Mouse (Mus musculus): ENCODE data around the gene Rplp1. TPM values are rescaled to one million over a fixed set of nuclear protein-coding genes. Genes with fewer than 3 reads are reported as not detected.

Rplp1 gene
- polyA plus RNA-seq, 1 experiment from 2014 or later = 834 TPM

DNA sequence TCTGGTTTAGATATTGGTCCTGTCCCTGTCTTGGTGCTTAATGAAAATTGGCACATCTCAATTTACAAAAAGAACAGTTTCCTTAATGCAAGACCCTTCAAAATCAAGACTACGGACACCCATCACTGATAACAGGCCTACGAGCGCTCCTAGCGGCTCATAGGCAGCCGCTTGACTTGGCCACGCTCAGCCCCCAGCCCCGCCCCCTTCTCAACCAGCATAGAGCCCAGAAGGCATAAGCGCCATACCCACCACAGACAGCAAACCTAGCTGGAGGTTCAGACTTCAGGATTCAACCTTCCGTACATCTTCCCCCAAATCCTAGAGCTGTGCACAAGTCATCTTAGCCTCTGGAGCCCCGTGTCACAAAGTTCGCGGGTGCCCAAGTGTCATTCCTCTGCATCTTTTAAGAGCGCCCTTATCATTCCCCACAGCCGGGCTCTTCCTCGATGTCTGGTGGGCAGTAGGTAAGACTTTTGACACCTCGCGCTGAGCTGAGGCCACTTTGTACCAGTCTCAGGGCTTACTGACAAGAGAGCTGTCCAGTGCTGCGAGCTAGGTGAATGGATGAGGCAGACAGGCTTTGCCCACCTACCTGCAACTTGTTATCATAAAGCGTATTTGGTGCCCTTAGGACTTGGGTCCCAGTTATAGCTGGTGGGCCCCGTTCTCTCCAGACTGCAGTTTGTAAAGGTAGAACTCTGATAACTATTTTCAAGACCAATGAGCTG, 3.7 kb downstream of the Rplp1 start:
- ATAC-seq (replicated peaks; ENCODE audit: insufficient number of reproducible peaks, insufficient read depth, low FRiP score, low read depth) = no peak
- Histone ChIP-seq H3K4me1 (replicated peaks) (peaks cover 19% of the 10 kb centered on the region), H3K36me3 (peaks cover 15% of the 10 kb centered on the region), H3K27ac (no peak overlapping the region), H3K9ac (no peak overlapping the region), H3K9me3 (replicated peaks) (no peaks in the 10 kb centered on the region), H3K27me3 (no peaks in the 10 kb centered on the region), H3K4me3 (no peak overlapping the region), H3K4me2 (no peak overlapping the region)
- WGBS = 28% methylated on average over 20 of the region's 20 CpGs

DNA sequence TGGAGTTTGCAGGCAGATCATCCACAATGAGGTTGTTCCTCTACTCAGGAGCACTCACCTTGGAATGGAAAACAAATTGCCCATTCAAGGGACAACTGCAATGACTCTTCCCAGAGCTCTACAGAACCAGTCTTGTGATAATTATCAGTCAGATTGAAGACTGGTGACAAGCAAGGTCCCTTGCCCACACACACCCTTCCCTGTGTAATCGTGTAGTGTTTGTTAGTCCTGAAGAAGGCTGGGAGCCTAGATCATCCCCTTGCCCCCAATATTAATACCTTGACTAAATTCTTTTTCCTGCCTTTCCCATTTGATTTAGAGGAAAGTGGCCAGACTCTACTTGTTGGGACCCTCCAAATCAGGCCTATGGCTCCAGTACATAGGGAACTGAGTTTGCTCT, 4.7 kb downstream of the Rplp1 start:
- Histone ChIP-seq H3K9ac (no peak overlapping the region), H3K9me3 (replicated peaks) (no peaks in the 10 kb centered on the region), H3K4me1 (replicated peaks) (peaks cover 17% of the 10 kb centered on the region), H3K4me2 (no peak overlapping the region), H3K36me3 (peaks cover 15% of the 10 kb centered on the region), H3K27ac (no peak overlapping the region), H3K27me3 (no peaks in the 10 kb centered on the region), H3K4me3 (no peak overlapping the region)
- WGBS = 75% methylated on average over 1 of the region's 1 CpGs
- no peak for ATAC-seq (replicated peaks; ENCODE audit: insufficient number of reproducible peaks, insufficient read depth, low FRiP score, low read depth)

DNA sequence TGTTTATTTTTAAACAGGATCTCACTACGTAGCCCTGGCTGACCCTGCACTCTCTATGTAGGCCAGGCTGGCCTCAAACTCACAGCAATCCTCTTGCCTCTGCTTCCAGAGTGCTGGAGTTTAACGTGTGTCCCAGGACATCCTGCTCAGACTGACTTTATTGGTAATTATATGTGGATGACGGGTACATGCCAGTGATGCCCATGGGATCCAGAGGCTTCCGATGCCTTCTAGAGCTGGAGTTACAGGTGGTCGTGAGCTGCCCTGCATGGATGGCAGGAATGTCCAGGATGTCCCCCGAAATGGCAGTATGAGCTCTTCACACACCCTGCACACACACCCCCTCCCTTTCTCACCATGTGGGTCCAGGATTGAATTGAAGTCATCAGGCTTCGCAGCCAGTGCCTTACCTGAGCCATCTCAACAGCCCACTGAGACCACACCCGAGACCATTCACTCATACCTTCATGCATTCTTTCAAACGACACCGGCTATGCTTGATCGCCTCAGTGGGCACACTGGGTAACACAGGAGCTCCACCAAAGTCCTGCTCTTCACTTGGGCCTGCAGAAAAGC, 5.4 kb downstream of the Rplp1 start:
- peaks cover 17% of the 10 kb centered on the region for H3K4me1 ChIP-seq (replicated peaks)
- H3K9ac ChIP-seq = no peak overlapping the region
- WGBS = 87% methylated on average over 11 of the region's 11 CpGs
- H3K4me3 ChIP-seq = no peak overlapping the region
- no peak overlapping the region for H3K27ac ChIP-seq
- H3K9me3 ChIP-seq (replicated peaks) = no peaks in the 10 kb centered on the region
- H3K4me2 ChIP-seq = no peak overlapping the region
- ATAC-seq (replicated peaks; ENCODE audit: insufficient number of reproducible peaks, insufficient read depth, low FRiP score, low read depth) = no peak
- H3K36me3 ChIP-seq = peaks cover 15% of the 10 kb centered on the region
- no peaks in the 10 kb centered on the region for H3K27me3 ChIP-seq

DNA sequence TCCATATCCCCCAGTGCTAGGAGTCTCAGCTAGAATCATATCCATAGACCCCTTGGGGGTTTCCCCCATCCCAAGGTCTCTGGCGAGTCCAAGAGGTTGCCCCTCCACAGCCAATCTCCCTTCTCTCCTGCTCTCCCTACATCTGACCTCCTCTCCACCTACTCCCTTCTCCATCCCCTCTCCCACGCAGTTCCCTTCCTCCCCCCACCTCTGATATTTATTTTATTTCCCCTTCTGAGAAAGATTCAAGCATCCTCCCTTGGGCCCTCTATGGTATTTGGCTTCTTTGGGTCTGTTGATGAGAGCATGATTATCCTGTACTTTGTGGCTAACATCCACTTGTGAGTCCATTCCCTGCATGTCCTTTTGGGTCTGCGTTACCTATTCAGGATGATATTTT, 6.0 kb downstream of the Rplp1 start:
- no peak overlapping the region for H3K27ac ChIP-seq
- peaks cover 15% of the 10 kb centered on the region for H3K36me3 ChIP-seq
- H3K4me3 ChIP-seq = no peak overlapping the region
- no peak overlapping the region for H3K9ac ChIP-seq
- 55% methylated on average over 3 of the region's 3 CpGs for WGBS
- H3K4me1 ChIP-seq (replicated peaks) = peaks cover 13% of the 10 kb centered on the region
- H3K4me2 ChIP-seq = no peak overlapping the region
- ATAC-seq (replicated peaks; ENCODE audit: insufficient number of reproducible peaks, insufficient read depth, low FRiP score, low read depth) = no peak
- no peaks in the 10 kb centered on the region for H3K9me3 ChIP-seq (replicated peaks)
- H3K27me3 ChIP-seq = 0 out of 2 replicates have a peak, but pooled peaks cover 5% of the 10 kb centered on the region

DNA sequence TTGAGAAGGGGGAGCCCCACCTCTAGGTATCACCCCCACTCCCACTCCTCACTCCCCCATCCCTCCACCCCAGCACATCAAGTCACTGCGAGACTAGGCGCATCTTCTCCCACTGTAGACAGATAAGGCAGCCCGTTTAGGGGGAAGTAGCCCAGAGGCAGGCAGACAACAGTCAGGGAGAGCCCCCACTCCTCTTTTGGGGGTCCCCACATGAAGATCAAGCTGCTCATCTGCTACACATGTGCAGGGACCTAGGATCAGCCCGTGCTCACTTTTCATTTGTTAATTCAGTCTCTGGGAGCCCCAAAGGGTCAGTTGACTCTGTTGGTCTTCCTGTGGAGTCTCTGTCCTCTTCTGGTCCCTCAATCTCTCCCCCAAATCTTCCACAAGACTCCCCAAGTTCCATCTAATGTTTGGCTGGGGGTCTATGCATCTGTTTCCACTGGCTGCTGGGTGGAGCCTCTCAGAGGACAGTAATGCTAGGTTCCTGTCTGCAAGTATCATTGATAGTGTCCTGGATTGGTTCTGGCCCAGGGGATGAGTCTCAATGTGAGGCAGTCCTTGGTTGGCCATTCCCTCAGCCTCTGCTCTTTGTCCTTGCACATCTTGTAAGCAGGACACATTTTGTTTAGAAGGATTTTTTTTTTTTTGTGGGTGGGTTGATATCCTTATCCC, 6.6 kb downstream of the Rplp1 start:
- Histone ChIP-seq H3K4me3 (no peak overlapping the region), H3K27ac (no peak overlapping the region), H3K36me3 (peaks cover 12% of the 10 kb centered on the region), H3K4me2 (no peak overlapping the region), H3K4me1 (replicated peaks) (peaks cover 7% of the 10 kb centered on the region), H3K9me3 (replicated peaks) (no peaks in the 10 kb centered on the region), H3K27me3 (peaks cover 8% of the 10 kb centered on the region), H3K9ac (no peak overlapping the region)
- ATAC-seq (replicated peaks; ENCODE audit: insufficient number of reproducible peaks, insufficient read depth, low FRiP score, low read depth) = no peak
- WGBS = 61% methylated on average over 4 of the region's 4 CpGs

DNA sequence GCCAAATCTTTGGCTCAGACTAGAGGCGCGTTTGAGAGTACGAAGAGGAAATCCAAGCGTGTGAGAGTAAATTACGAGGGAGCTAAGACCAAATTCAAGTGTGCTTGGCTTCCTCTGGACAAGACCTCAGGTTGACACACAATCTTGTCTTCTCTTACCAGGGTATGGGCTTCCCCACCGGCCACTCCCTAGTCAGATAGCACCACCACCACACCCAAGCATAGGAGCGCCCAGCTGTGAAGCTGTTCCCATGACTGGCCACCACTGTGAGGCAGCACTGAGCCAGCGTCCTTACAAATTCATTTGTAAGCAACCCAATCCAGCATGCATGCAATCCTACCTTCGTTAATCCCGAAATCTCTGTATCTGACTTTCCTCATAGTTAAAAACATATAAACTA, 7.4 kb downstream of the Rplp1 start:
- peaks cover 16% of the 10 kb centered on the region for H3K27me3 ChIP-seq
- H3K4me1 ChIP-seq (replicated peaks) = no peaks in the 10 kb centered on the region
- H3K4me3 ChIP-seq = no peak overlapping the region
- WGBS = 63% methylated on average over 10 of the region's 10 CpGs
- H3K9ac ChIP-seq = no peak overlapping the region
- H3K27ac ChIP-seq = no peak overlapping the region
- no peak for ATAC-seq (replicated peaks; ENCODE audit: insufficient number of reproducible peaks, insufficient read depth, low FRiP score, low read depth)
- H3K36me3 ChIP-seq = peaks cover 4% of the 10 kb centered on the region
- H3K9me3 ChIP-seq (replicated peaks) = no peaks in the 10 kb centered on the region
- no peak overlapping the region for H3K4me2 ChIP-seq

DNA sequence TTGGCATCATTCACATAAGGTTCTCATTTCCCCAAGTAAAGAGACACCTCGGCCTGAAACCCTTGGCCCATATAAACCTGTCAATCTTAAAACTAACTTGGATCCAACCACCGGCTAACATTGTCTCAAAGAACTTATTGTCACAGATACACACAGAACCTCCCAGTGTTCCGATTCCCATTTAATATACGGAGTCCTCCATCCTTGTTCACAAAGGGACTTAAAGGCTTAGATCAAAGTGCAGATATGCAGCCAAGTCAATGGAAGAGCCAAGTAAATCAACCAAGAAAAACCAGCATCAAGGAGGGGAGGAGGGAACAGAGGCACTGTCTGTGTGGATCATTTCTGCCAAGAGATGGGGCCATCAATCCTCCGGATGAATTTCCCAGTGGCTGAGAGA, 8.8 kb downstream of the Rplp1 start:
- no peaks in the 10 kb centered on the region for H3K4me1 ChIP-seq (replicated peaks)
- H3K27ac ChIP-seq = no peak overlapping the region
- no peaks in the 10 kb centered on the region for H3K36me3 ChIP-seq
- no peak overlapping the region for H3K9ac ChIP-seq
- H3K27me3 ChIP-seq = peaks cover 23% of the 10 kb centered on the region
- WGBS = 78% methylated on average over 5 of the region's 5 CpGs
- H3K9me3 ChIP-seq (replicated peaks) = no peaks in the 10 kb centered on the region
- no peak for ATAC-seq (replicated peaks; ENCODE audit: insufficient number of reproducible peaks, insufficient read depth, low FRiP score, low read depth)
- no peak overlapping the region for H3K4me3 ChIP-seq
- no peak overlapping the region for H3K4me2 ChIP-seq

DNA sequence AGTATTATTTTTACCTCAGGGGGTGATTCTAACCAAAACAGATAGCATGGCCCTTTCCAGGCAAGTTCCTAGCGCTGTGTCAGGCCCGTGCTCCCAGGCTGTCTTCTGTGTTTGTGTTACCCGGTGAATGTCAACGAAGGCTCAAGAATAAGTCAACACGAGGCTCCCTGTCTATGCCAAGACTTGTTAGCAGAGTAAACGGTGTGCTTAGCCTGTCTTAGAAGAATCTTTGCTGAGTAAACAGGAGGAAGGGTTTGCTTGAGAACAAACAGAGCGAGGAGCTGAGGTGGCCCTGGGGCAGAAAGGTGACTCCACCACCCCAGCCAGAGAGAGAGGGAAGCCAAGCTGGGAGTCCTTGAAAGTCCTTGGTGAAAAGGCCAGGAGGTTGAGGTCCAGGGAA, 10.1 kb downstream of the Rplp1 start:
- no peaks in the 10 kb centered on the region for H3K9me3 ChIP-seq (replicated peaks)
- no peaks in the 10 kb centered on the region for H3K36me3 ChIP-seq
- H3K27ac ChIP-seq = no peak overlapping the region
- 32% methylated on average over 7 of the region's 7 CpGs for WGBS
- no peaks in the 10 kb centered on the region; the same call in 1 of the 2 replicates for H3K4me1 ChIP-seq (replicated peaks)
- no peak for ATAC-seq (replicated peaks; ENCODE audit: insufficient number of reproducible peaks, insufficient read depth, low FRiP score, low read depth)
- H3K9ac ChIP-seq = no peak overlapping the region
- H3K27me3 ChIP-seq = peaks cover 34% of the 10 kb centered on the region
- H3K4me2 ChIP-seq = no peak overlapping the region
- H3K4me3 ChIP-seq = no peak overlapping the region

DNA sequence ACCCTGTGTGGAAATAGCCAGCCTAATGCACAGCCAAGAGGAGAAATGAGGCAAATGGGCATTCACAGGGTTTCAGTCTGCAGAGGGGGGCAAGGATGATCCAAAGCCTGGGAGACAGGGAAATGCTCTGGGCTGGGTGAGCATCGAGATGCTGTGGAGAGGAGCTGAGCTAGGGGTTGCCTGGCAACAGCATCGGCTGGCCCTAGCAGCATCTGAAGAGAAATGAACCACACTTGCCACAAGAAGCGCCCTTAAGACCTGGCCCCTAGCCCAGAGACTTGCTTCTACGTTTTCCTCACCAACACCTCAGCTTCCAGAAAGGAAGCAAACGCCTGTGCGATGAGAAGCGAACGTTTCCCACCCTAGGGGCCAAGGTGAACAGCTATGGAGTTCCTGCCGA, 11.9 kb downstream of the Rplp1 start:
- 58% methylated on average over 9 of the region's 9 CpGs for WGBS
- H3K9me3 ChIP-seq (replicated peaks) = no peaks in the 10 kb centered on the region
- ATAC-seq (replicated peaks; ENCODE audit: insufficient number of reproducible peaks, insufficient read depth, low FRiP score, low read depth) = no peak
- H3K36me3 ChIP-seq = no peaks in the 10 kb centered on the region
- peaks cover 46% of the 10 kb centered on the region for H3K27me3 ChIP-seq
- no peak overlapping the region for H3K9ac ChIP-seq
- no peak overlapping the region for H3K4me3 ChIP-seq
- H3K4me2 ChIP-seq = no peak overlapping the region
- no peak overlapping the region for H3K27ac ChIP-seq
- no peaks in the 10 kb centered on the region; the same call in 1 of the 2 replicates for H3K4me1 ChIP-seq (replicated peaks)

DNA sequence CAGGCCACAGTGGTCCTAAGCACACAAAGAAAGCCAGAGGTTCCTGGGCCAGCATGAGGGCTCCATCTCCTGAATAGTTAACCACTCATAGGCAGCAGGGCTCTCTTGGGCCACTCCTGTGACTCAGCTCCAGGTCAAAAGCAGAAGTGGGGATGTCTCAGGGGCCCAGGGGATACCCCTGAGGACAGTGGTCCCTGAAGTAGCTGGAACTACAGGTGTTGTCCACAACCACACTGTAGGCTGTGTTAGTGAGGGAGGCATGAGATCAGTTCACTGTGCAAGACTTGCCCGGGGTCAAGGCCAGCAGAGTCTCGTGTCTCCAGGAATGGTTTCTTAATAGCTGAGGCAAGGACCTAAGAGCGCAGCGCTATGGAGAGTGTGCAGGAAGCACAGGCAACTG, 12.8 kb downstream of the Rplp1 start:
- H3K9me3 ChIP-seq (replicated peaks) = no peaks in the 10 kb centered on the region
- no peaks in the 10 kb centered on the region for H3K36me3 ChIP-seq
- no peak overlapping the region for H3K9ac ChIP-seq
- H3K4me1 ChIP-seq (replicated peaks) = no peaks in the 10 kb centered on the region; the same call in 1 of the 2 replicates
- H3K27me3 ChIP-seq = peaks cover 53% of the 10 kb centered on the region
- no peak for ATAC-seq (replicated peaks; ENCODE audit: insufficient number of reproducible peaks, insufficient read depth, low FRiP score, low read depth)
- H3K4me2 ChIP-seq = no peak overlapping the region
- no peak overlapping the region for H3K27ac ChIP-seq
- no peak overlapping the region for H3K4me3 ChIP-seq
- 79% methylated on average over 4 of the region's 4 CpGs for whole genome bisulfite sequencing

DNA sequence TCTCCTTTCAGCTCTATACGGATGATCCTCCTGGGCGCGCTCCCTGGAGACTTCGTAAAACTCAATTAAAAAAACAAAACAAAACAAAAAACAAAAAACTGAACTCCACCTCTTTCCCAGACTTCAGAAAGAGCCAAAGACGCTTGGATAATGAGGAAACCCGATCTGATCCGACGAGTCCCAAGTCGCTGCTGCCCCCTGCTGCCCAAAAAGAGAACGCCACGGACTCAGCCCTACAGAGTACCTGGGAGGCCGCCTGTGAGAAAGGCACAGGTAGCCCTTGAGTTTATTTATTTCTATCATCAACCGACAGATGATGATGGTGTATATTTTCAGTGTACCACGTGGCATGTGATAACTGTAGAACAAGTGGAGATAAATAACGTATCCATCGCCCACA, 14.5 kb downstream of the Rplp1 start:
- no peak overlapping the region for H3K4me3 ChIP-seq
- H3K4me2 ChIP-seq = peak overlapping the region; percentile 36; the same call in 1 of the 2 replicates
- no peaks in the 10 kb centered on the region for H3K9me3 ChIP-seq (replicated peaks)
- no peaks in the 10 kb centered on the region for H3K36me3 ChIP-seq
- no peak overlapping the region for H3K27ac ChIP-seq
- H3K27me3 ChIP-seq = peaks cover 59% of the 10 kb centered on the region
- H3K9ac ChIP-seq = no peak overlapping the region
- no peak for ATAC-seq (replicated peaks; ENCODE audit: insufficient number of reproducible peaks, insufficient read depth, low FRiP score, low read depth)
- WGBS = 5% methylated on average over 16 of the region's 16 CpGs
- H3K4me1 ChIP-seq (replicated peaks) = no peaks in the 10 kb centered on the region; the same call in 1 of the 2 replicates

All from heart, embryonic 15.5 days (tissue).